Mouse (Mus musculus) intestine, postnatal 0 days (tissue): ENCODE measurements around the gene Dusp5. TPM values are rescaled to one million over a fixed set of nuclear protein-coding genes. Genes with fewer than 3 reads are reported as not detected.
A peak's percentile ranks its signal among the peaks of the same experiment; 100 is the strongest.
"Not testable (repeated sequence)": the region's sequence is repeated elsewhere in the genome, so short reads cannot be mapped to it uniquely, and the experiment has no call there.

ENCODE experiments used
- ATAC-seq: fragments of 200-750 bp; cut with Nextera tagmentation; 2 replicates; pipeline ENCODE4 v1.8.0; 2017; ENCODE audit warnings: mild to moderate bottlenecking, moderate TSS enrichment, moderate library complexity
- H3K27ac ChIP-seq: fragments of 300-500 bp; sonication (generic); 2 replicates; pipeline ENCODE4 v1.5.1; 2014; ENCODE audit warnings: mild to moderate bottlenecking, low read depth, low read length, moderate library complexity
- H3K27me3 ChIP-seq: fragments of 300-500 bp; sonication (generic); replicated peaks from 2 replicates; pipeline ENCODE4 v1.6.1; 2014; ENCODE audit warnings: low read length, mixed read lengths; ENCODE audit not compliant: control insufficient read depth, insufficient read depth
- H3K36me3 ChIP-seq: fragments of 300-500 bp; sonication (generic); 2 replicates; pipeline ENCODE4 v1.6.1; 2014; ENCODE audit warnings: mild to moderate bottlenecking, moderate library complexity; ENCODE audit not compliant: control insufficient read depth, insufficient read depth
- H3K4me1 ChIP-seq: fragments of 300-500 bp; sonication (generic); replicated peaks from 2 replicates; pipeline ENCODE4 v1.6.1; 2014; ENCODE audit warnings: antibody characterized with exemption, low read length, mixed read lengths; ENCODE audit not compliant: control insufficient read depth, insufficient read depth
- H3K4me2 ChIP-seq: fragments of 300-500 bp; sonication (generic); replicated peaks from 2 replicates; pipeline ENCODE4 v1.6.1; 2014; ENCODE audit warnings: low read depth, mild to moderate bottlenecking, moderate library complexity
- H3K4me3 ChIP-seq: fragments of 300-500 bp; sonication (generic); 2 replicates; pipeline ENCODE4 v1.5.1; 2014; ENCODE audit warnings: low read depth, low read length
- H3K9ac ChIP-seq: fragments of 300-500 bp; sonication (generic); 2 replicates; pipeline ENCODE4 v1.6.1; 2014; ENCODE audit warnings: mild to moderate bottlenecking, low read depth, low read length
- H3K9me3 ChIP-seq: fragments of 300-500 bp; sonication (generic); 2 replicates; pipeline ENCODE4 v1.6.1; 2016; ENCODE audit warnings: mixed run types; ENCODE audit not compliant: control insufficient read depth
- CTCF ChIP-seq: sonication (generic); IDR thresholded peaks from 2 replicates; pipeline ENCODE4 v1.5.1; 2016; ENCODE audit warnings: low read depth, mild to moderate bottlenecking, control low read depth, antibody characterized with exemption, moderate library complexity
- WGBS: fragments of 180-500 bp; shearing (Covaris S2); extraction: QIAGEN DNeasy Blood & Tissue Kit; methylation state at CpG from one replicate; pipeline ENCODE4 v1.1.7; 2014; 5-methylcytosine and 5-hydroxymethylcytosine counted together
- polyA plus RNA-seq: library from polyadenylated mRNA; unstranded; fragments of >200 nt; fragmentation: Nextera tagmentation; extraction: Ambion mirVana; gene quantifications from 2 replicates; pipeline ENCODE4 v1.2.1, GENCODE M21; 2015

The Dusp5 gene
- polyA plus RNA-seq, 1 experiment from 2014 or later = 12.4 TPM

DNA sequence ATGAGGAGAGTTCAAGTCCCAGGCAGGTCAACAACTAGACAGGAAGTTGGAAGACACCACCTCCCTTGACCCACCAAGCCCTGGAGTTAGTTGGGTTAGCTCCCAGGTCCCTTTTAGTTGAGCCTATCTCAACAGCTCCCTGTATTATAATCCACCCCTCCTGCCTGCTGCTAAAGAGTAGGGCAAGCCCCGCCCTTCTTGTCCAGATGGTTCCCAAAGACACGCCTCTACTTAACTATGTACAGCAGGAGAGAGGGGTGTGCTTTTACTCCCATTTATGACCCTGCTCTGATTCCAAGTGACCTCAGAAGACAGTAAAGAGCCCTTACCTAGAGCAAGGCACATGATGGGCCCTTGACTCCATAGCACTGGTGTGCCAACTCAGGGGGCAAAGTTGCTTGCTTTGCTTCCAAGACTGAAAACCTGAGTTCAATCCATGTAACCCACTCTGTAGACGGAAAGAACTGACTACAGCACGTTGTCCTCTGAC is 29.4 kb upstream of the Dusp5 start:
- peak; percentile 80 for ATAC-seq
- Histone ChIP-seq H3K9ac (no peak overlapping the region), H3K4me1 (peaks cover 4% of the 10 kb centered on the region; the same call in 1 of the 2 replicates), H3K27me3 (no peaks in the 10 kb centered on the region), H3K27ac (peak overlapping the region; percentile 93), H3K4me3 (no peak overlapping the region), H3K36me3 (no peaks in the 10 kb centered on the region), H3K9me3 (no peaks in the 10 kb centered on the region), H3K4me2 (peak overlapping the region; percentile 9; the same call in 1 of the 2 replicates)
- no peak for TF ChIP-seq CTCF
- WGBS = 47% methylated on average over 4 of the region's 4 CpGs

DNA sequence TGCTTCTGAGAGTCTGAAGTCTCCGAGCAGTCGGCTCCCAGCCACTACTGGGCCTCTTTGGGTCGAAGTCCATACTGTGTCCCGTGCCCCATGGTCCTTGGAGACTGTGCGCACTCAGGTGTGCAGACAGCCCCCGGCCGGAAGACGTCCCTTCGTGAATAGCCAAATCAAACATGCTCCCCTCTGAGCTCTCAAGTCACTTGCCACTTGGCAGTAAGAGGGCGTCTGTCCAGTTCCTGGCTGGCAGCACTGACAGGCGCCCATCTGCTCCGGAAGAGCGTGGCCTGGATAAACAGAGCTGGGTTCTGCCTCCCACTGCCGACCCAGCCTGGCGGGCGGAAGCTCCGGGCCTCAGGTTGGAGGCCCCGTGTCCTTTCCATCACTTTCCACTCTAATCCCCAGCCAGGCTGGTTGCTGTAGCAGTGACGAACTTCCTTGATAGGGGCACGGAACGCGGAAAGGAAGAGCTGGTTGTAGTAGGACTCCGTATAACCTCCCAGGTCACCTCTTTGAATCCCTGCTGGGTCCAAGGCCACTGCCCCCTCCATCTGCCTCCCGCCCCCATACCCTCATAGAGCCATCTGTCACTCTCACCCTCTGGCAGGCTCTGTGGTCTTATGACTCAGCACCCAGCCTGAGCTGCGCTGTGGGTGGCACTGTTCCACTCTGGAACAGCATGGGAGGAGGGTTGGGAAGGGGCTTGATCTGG is 28.5 kb upstream of the Dusp5 start:
- 31% methylated on average over 25 of the region's 25 CpGs for WGBS
- Histone ChIP-seq H3K36me3 (no peaks in the 10 kb centered on the region), H3K9me3 (no peaks in the 10 kb centered on the region), H3K4me3 (no peak overlapping the region), H3K4me2 (peak overlapping the region; percentile 44), H3K27me3 (no peaks in the 10 kb centered on the region), H3K27ac (peak overlapping the region; percentile 93), H3K4me1 (peaks cover 4% of the 10 kb centered on the region; the same call in 1 of the 2 replicates), H3K9ac (peak overlapping the region; percentile 18; the same call in 1 of the 2 replicates)
- peak; percentile 45 for TF ChIP-seq CTCF
- ATAC-seq = peak; percentile 98

DNA sequence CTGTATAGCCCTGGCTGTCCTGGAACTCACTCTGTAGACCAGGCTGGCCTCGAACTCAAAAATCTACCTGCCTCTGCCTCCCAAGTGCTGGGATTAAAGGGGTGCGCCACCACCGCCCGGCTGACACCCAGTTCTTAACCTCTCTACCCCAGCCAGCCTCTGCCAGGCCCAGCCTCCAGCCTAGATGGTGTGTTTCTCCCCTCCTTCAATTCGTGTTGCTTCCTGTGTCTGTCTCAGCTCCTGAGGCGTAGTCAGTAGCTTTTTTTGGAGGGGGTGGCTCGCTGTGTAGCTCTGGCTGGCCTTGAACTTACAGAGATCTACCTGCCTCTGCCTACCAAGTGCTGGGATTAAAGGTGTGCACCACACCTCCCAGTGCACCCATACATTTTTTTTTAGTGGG is 27.7 kb upstream of the Dusp5 start:
- H3K36me3 ChIP-seq, H3K9me3 ChIP-seq, H3K4me1 ChIP-seq, H3K9ac ChIP-seq, H3K27ac ChIP-seq, H3K4me3 ChIP-seq, H3K27me3 ChIP-seq, H3K4me2 ChIP-seq, ATAC-seq: not testable (repeated sequence)
- 88% methylated on average over 7 of the region's 7 CpGs for WGBS

DNA sequence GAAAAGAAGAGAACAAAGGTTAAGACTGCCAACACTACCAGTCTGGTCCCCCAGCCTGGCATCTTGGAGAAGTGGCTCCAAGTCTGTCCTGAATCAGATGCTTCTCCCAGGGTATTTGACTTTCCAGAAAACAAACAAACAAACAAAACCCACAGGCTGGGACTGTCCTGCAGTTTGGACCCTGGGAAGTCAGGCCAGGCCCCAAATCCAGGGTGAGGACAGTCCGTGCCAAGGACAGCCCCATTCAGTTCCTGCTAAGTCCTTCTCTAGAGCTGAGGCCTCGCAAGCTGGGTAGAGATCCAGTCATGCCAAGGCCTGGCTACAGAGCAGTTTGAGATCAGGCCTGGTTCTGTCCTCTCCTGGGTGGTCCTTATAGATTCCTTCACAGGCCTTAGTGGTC is 27.1 kb upstream of the Dusp5 start:
- ATAC-seq = no peak
- Histone ChIP-seq H3K36me3 (no peaks in the 10 kb centered on the region), H3K4me3 (no peak overlapping the region), H3K4me2 (no peak overlapping the region), H3K4me1 (peaks cover 4% of the 10 kb centered on the region; the same call in 1 of the 2 replicates), H3K27ac (no peak overlapping the region), H3K27me3 (no peaks in the 10 kb centered on the region), H3K9ac (no peak overlapping the region), H3K9me3 (no peaks in the 10 kb centered on the region)
- 91% methylated on average over 2 of the region's 2 CpGs for WGBS
- TF ChIP-seq CTCF = no peak

DNA sequence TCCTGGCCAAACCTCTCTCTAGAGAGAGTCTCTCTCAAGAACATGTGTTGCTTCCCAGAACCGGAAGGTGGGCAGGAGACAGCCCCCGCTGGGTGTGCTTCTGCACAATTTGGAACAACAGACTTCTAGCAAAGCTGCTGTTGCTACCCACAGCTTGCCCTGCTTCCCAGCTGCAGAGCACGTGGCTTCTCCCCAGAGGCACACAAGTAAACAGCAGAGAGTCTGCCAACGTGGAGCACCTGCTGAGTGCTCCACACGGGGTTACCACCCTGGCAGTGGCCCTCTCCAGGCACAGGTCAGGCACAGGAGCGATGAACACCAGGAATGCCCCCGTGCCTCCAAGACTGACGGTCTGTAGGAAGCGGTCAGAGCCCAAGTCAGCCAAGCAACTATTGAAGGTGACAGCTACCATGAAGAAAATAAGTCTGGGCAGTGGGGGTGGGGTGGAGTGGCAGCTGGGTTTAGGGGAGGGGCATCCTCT is 26.0 kb upstream of the Dusp5 start:
- no peak for TF ChIP-seq CTCF
- no peaks in the 10 kb centered on the region for H3K27me3 ChIP-seq
- no peaks in the 10 kb centered on the region for H3K36me3 ChIP-seq
- WGBS = 55% methylated on average over 9 of the region's 9 CpGs
- H3K9me3 ChIP-seq = no peaks in the 10 kb centered on the region
- no peak overlapping the region for H3K9ac ChIP-seq
- peaks cover 4% of the 10 kb centered on the region; the same call in 1 of the 2 replicates for H3K4me1 ChIP-seq
- no peak overlapping the region for H3K27ac ChIP-seq
- no peak overlapping the region for H3K4me3 ChIP-seq
- no peak overlapping the region for H3K4me2 ChIP-seq
- no peak for ATAC-seq

DNA sequence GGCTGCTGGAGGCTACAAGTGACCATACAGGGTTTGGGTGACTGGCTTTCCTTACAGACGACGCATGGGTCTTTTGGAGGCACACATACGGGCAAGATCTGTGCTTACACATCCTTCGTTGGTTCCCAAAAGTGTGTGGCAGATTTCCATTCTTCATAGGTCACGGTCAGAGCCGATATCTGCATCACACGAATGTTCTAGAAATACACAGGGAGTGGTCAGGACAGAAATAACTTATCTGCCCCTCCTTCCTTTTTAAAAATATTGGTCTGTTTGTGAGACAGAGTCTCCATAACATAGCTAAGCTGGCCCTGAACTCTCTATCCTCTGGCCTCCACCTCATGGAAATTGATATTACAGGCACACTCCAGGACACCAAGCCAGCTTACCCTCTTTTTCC is 24.7 kb upstream of the Dusp5 start:
- no peak overlapping the region for H3K4me2 ChIP-seq
- no peak for TF ChIP-seq CTCF
- no peaks in the 10 kb centered on the region for H3K36me3 ChIP-seq
- no peaks in the 10 kb centered on the region for H3K27me3 ChIP-seq
- H3K9ac ChIP-seq = no peak overlapping the region
- no peak for ATAC-seq
- H3K9me3 ChIP-seq = no peaks in the 10 kb centered on the region
- WGBS = 87% methylated on average over 7 of the region's 7 CpGs
- H3K27ac ChIP-seq = no peak overlapping the region
- no peak overlapping the region for H3K4me3 ChIP-seq
- H3K4me1 ChIP-seq = peaks cover 1% of the 10 kb centered on the region; the same call in 1 of the 2 replicates
